Mouse (Mus musculus): Measurements from ENCODE around the gene Xylt1. TPM values are rescaled to one million over a fixed set of nuclear protein-coding genes. Genes with fewer than 3 reads are reported as not detected.
A peak's percentile ranks its signal among the peaks of the same experiment; 100 is the strongest.

Gene Xylt1
- polyA plus RNA-seq, 1 experiment from 2014 or later, result 0.48 TPM

- no peak for ATAC-seq
- Histone ChIP-seq H3K27me3 (replicated peaks; ENCODE audit: control insufficient read depth, insufficient read depth, low read length) (no peaks in the 10 kb centered on the region), H3K27ac (ENCODE audit: low read length) (no peak overlapping the region), H3K9me3 (ENCODE audit: control insufficient read depth, low read length) (no peaks in the 10 kb centered on the region), H3K4me2 (ENCODE audit: low read depth, low read length) (no peak overlapping the region), H3K4me1 (ENCODE audit: control insufficient read depth, insufficient read depth, low read length) (0 out of 2 replicates have a peak, but pooled peaks cover 3% of the 10 kb centered on the region), H3K4me3 (ENCODE audit: low read length) (no peak overlapping the region), H3K36me3 (ENCODE audit: control insufficient read depth, insufficient read depth, low read length) (no peaks in the 10 kb centered on the region), H3K9ac (ENCODE audit: low read depth, low read length) (no peak overlapping the region)
- WGBS, result 62% methylated on average over 8 of the region's 8 CpGs
These were observed 162.3 kb downstream of the Xylt1 start for GRCm38 (mm10) chr7:117543041-117543440.

GRCm38 (mm10) chr7:117544126-117544525 lies 163.3 kb downstream of the Xylt1 start:
- Histone ChIP-seq H3K36me3 (ENCODE audit: control insufficient read depth, insufficient read depth, low read length) (no peaks in the 10 kb centered on the region), H3K9ac (ENCODE audit: low read depth, low read length) (no peak overlapping the region), H3K4me2 (ENCODE audit: low read depth, low read length) (no peak overlapping the region), H3K4me3 (ENCODE audit: low read length) (no peak overlapping the region), H3K4me1 (ENCODE audit: control insufficient read depth, insufficient read depth, low read length) (0 out of 2 replicates have a peak, but pooled peaks cover 3% of the 10 kb centered on the region), H3K9me3 (ENCODE audit: control insufficient read depth, low read length) (no peaks in the 10 kb centered on the region), H3K27me3 (replicated peaks; ENCODE audit: control insufficient read depth, insufficient read depth, low read length) (no peaks in the 10 kb centered on the region), H3K27ac (ENCODE audit: low read length) (no peak overlapping the region)
- WGBS, result 26% methylated on average over 2 of the region's 2 CpGs
- ATAC-seq, result no peak

DNA sequence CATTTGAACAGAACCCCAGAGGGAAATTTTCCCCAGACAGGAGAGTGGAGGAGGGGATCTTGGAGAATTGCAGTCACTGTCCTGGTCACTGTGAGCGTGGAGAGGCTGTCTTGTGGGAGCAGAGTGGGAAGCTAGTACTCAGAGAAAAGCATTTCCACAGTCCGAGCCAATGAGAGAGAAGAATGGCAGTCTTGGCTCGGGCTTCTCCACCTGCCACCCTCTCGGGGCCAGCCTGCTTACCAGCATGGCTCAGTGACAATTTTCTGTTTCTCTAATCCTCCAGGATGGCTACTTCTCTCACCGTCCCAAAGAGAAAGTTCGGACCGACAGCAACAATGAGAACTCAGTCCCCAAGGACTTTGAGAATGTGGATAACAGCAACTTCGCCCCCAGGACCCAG lies 167.5 kb downstream of the Xylt1 start:
- no peaks in the 10 kb centered on the region for H3K4me1 ChIP-seq (ENCODE audit: control insufficient read depth, insufficient read depth, low read length)
- 79% methylated on average over 8 of the region's 8 CpGs for WGBS
- no peak overlapping the region for H3K4me3 ChIP-seq (ENCODE audit: low read length)
- no peak for ATAC-seq
- no peak overlapping the region for H3K9ac ChIP-seq (ENCODE audit: low read depth, low read length)
- H3K27me3 ChIP-seq (replicated peaks; ENCODE audit: control insufficient read depth, insufficient read depth, low read length), result no peaks in the 10 kb centered on the region
- no peak overlapping the region for H3K4me2 ChIP-seq (ENCODE audit: low read depth, low read length)
- no peaks in the 10 kb centered on the region for H3K36me3 ChIP-seq (ENCODE audit: control insufficient read depth, insufficient read depth, low read length)
- no peak overlapping the region for H3K27ac ChIP-seq (ENCODE audit: low read length)
- H3K9me3 ChIP-seq (ENCODE audit: control insufficient read depth, low read length), result no peaks in the 10 kb centered on the region

- H3K9ac ChIP-seq (ENCODE audit: low read depth, low read length), result no peak overlapping the region
- H3K4me3 ChIP-seq (ENCODE audit: low read length), result no peak overlapping the region
- H3K27ac ChIP-seq (ENCODE audit: low read length), result no peak overlapping the region
- H3K27me3 ChIP-seq (replicated peaks; ENCODE audit: control insufficient read depth, insufficient read depth, low read length), result no peaks in the 10 kb centered on the region
- WGBS, result 78% methylated on average over 16 of the region's 16 CpGs
- H3K4me2 ChIP-seq (ENCODE audit: low read depth, low read length), result no peak overlapping the region
- no peaks in the 10 kb centered on the region for H3K9me3 ChIP-seq (ENCODE audit: control insufficient read depth, low read length)
- peaks cover 4% of the 10 kb centered on the region; the same call in 1 of the 2 replicates for H3K4me1 ChIP-seq (ENCODE audit: control insufficient read depth, insufficient read depth, low read length)
- ATAC-seq, result no peak
- no peaks in the 10 kb centered on the region for H3K36me3 ChIP-seq (ENCODE audit: control insufficient read depth, insufficient read depth, low read length)
These were observed 170.3 kb downstream of the Xylt1 start for GRCm38 (mm10) chr7:117550916-117551549.

- Histone ChIP-seq H3K9ac (ENCODE audit: low read depth, low read length) (no peak overlapping the region), H3K4me2 (ENCODE audit: low read depth, low read length) (no peak overlapping the region), H3K27me3 (replicated peaks; ENCODE audit: control insufficient read depth, insufficient read depth, low read length) (no peaks in the 10 kb centered on the region), H3K27ac (ENCODE audit: low read length) (no peak overlapping the region), H3K36me3 (ENCODE audit: control insufficient read depth, insufficient read depth, low read length) (no peaks in the 10 kb centered on the region), H3K9me3 (ENCODE audit: control insufficient read depth, low read length) (no peaks in the 10 kb centered on the region), H3K4me3 (ENCODE audit: low read length) (no peak overlapping the region), H3K4me1 (ENCODE audit: control insufficient read depth, insufficient read depth, low read length) (peaks cover 4% of the 10 kb centered on the region; the same call in 1 of the 2 replicates)
- 61% methylated on average over 12 of the region's 12 CpGs for WGBS
- ATAC-seq, result no peak
These were observed 172.4 kb downstream of the Xylt1 start for GRCm38 (mm10) chr7:117553228-117553627.

DNA sequence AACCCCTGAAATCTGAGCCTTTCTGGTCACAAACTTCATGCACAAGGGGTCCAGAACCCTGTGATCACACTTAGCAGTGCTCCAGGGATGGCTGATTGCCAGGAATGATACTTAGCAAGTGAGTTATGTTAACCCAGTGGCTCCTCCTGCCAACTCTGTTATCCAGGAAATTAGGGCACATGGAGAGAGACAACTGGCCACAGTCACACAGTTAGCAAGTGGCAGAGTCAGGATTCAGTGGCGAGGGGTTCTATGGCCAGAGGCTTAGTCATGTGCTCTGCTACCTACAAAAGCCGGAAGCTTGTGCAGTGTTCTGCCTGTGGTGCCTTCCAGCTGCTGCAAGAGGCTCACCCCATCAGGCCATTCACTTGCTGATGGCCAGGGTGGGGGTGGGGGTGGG lies 175.0 kb downstream of the Xylt1 start:
- 63% methylated on average over 2 of the region's 2 CpGs for WGBS
- peak; percentile 38; the same call in 1 of the 2 replicates for ATAC-seq

GRCm38 (mm10) chr7:117558166-117558565 lies 177.4 kb downstream of the Xylt1 start:
- no peak overlapping the region for H3K9ac ChIP-seq (ENCODE audit: low read depth, low read length)
- no peak overlapping the region for H3K4me2 ChIP-seq (ENCODE audit: low read depth, low read length)
- peaks cover 4% of the 10 kb centered on the region; the same call in 1 of the 2 replicates for H3K4me1 ChIP-seq (ENCODE audit: control insufficient read depth, insufficient read depth, low read length)
- no peaks in the 10 kb centered on the region for H3K9me3 ChIP-seq (ENCODE audit: control insufficient read depth, low read length)
- no peaks in the 10 kb centered on the region for H3K27me3 ChIP-seq (replicated peaks; ENCODE audit: control insufficient read depth, insufficient read depth, low read length)
- no peak overlapping the region for H3K4me3 ChIP-seq (ENCODE audit: low read length)
- H3K27ac ChIP-seq (ENCODE audit: low read length), result no peak overlapping the region
- WGBS, result 62% methylated on average over 2 of the region's 2 CpGs
- no peaks in the 10 kb centered on the region for H3K36me3 ChIP-seq (ENCODE audit: control insufficient read depth, insufficient read depth, low read length)
- ATAC-seq, result no peak

More for the DNA sequence above, 175.0 kb downstream of the Xylt1 start:
- no peak overlapping the region for H3K27ac ChIP-seq (ENCODE audit: low read length)
- no peaks in the 10 kb centered on the region for H3K36me3 ChIP-seq (ENCODE audit: control insufficient read depth, insufficient read depth, low read length)
- no peak overlapping the region for H3K4me3 ChIP-seq (ENCODE audit: low read length)
- H3K4me2 ChIP-seq (ENCODE audit: low read depth, low read length), result no peak overlapping the region
- no peaks in the 10 kb centered on the region for H3K9me3 ChIP-seq (ENCODE audit: control insufficient read depth, low read length)
- no peaks in the 10 kb centered on the region for H3K27me3 ChIP-seq (replicated peaks; ENCODE audit: control insufficient read depth, insufficient read depth, low read length)
- H3K9ac ChIP-seq (ENCODE audit: low read depth, low read length), result no peak overlapping the region
- peaks cover 4% of the 10 kb centered on the region; the same call in 1 of the 2 replicates for H3K4me1 ChIP-seq (ENCODE audit: control insufficient read depth, insufficient read depth, low read length)

- Histone ChIP-seq H3K9me3 (ENCODE audit: control insufficient read depth, low read length) (no peaks in the 10 kb centered on the region), H3K9ac (ENCODE audit: low read depth, low read length) (no peak overlapping the region), H3K4me2 (ENCODE audit: low read depth, low read length) (no peak overlapping the region), H3K36me3 (ENCODE audit: control insufficient read depth, insufficient read depth, low read length) (no peaks in the 10 kb centered on the region), H3K4me3 (ENCODE audit: low read length) (no peak overlapping the region), H3K4me1 (ENCODE audit: control insufficient read depth, insufficient read depth, low read length) (peaks cover 4% of the 10 kb centered on the region; the same call in 1 of the 2 replicates), H3K27me3 (replicated peaks; ENCODE audit: control insufficient read depth, insufficient read depth, low read length) (no peaks in the 10 kb centered on the region), H3K27ac (ENCODE audit: low read length) (no peak overlapping the region)
- ATAC-seq, result no peak
- WGBS, result 77% methylated on average over 3 of the region's 3 CpGs
These were observed 178.3 kb downstream of the Xylt1 start for GRCm38 (mm10) chr7:117559051-117559450.

DNA sequence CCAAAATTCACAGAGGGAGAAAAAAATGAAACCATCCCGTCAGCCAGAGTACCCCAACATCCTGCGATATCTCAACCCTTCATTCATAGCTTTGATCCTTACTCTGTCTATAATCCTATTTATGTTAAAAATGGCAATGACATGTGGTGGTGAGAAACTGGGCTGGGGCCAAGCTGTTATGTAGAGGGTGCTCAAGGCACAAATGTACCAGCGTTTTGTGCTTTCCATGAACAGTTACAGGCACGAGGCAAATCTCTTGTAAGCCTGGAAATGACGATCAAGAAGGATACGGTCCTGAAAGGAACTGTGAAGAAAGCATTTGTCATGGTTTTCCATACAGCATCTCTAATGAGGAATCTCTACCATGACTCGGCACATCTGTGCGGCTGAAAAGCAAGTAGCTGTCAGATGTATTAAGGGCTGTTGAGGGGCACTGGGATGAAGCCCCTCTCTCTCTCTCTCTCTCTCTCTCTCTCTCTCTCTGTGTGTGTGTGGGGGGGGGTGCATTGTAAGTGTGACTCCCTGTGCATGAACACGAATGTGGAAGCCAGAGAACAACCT lies 183.2 kb downstream of the Xylt1 start:
- Histone ChIP-seq H3K4me3 (ENCODE audit: low read length) (no peak overlapping the region), H3K4me2 (ENCODE audit: low read depth, low read length) (no peak overlapping the region), H3K27me3 (replicated peaks; ENCODE audit: control insufficient read depth, insufficient read depth, low read length) (no peaks in the 10 kb centered on the region), H3K4me1 (ENCODE audit: control insufficient read depth, insufficient read depth, low read length) (peaks cover 6% of the 10 kb centered on the region), H3K9me3 (ENCODE audit: control insufficient read depth, low read length) (no peaks in the 10 kb centered on the region), H3K9ac (ENCODE audit: low read depth, low read length) (no peak overlapping the region), H3K27ac (ENCODE audit: low read length) (no peak overlapping the region), H3K36me3 (ENCODE audit: control insufficient read depth, insufficient read depth, low read length) (no peaks in the 10 kb centered on the region)
- no peak for ATAC-seq
- WGBS, result 70% methylated on average over 9 of the region's 9 CpGs

Data from intestine, embryonic 16.5 days (tissue).